Mouse (Mus musculus) telencephalon, adult 2 months (tissue): ENCODE results near the gene Rpp40.

Source experiments
- DNase-seq: peaks from one replicate; pipeline ENCODE4 v3.0.0-alpha.2; 2011; ENCODE audit warnings: low read depth, low spot score

Gene Rpp40

GRCm38 (mm10) chr13:35905879-35906481 is at the start of gene Rpp40:
Gene Rpp40 (minus strand): TSS chr13:35906359.
- peak; percentile 96 for DNase-seq

- no peak for DNase-seq
These were observed 43.8 kb upstream of the Rpp40 start for GRCm38 (mm10) chr13:35949814-35950455.

- peak; percentile 56 for DNase-seq
These were observed 41.3 kb upstream of the Rpp40 start for GRCm38 (mm10) chr13:35947354-35948000.

- DNase-seq, result no peak
These were observed 40.6 kb upstream of the Rpp40 start for GRCm38 (mm10) chr13:35946659-35947353.

GRCm38 (mm10) chr13:35940934-35941333 is 34.8 kb upstream of the Rpp40 start:
- no peak for DNase-seq

- DNase-seq, result no peak
These were observed 33.9 kb upstream of the Rpp40 start for GRCm38 (mm10) chr13:35939871-35940665.

GRCm38 (mm10) chr13:35937991-35938390 is 31.8 kb upstream of the Rpp40 start:
- peak; percentile 53 for DNase-seq

GRCm38 (mm10) chr13:35911476-35911875 is 5.3 kb upstream of the Rpp40 start:
- DNase-seq, result no peak

GRCm38 (mm10) chr13:35905378-35905777 is 781 bp downstream of the Rpp40 start:
- DNase-seq, result no peak

GRCm38 (mm10) chr13:35892866-35893265 is 13.3 kb downstream of the Rpp40 start:
- DNase-seq, result no peak

GRCm38 (mm10) chr13:35886121-35886725 is 19.9 kb downstream of the Rpp40 start:
- no peak for DNase-seq

- no peak for DNase-seq
These were observed 25.6 kb downstream of the Rpp40 start for GRCm38 (mm10) chr13:35880555-35881046.

GRCm38 (mm10) chr13:35879519-35879918 is 26.6 kb downstream of the Rpp40 start:
- DNase-seq, result no peak

- DNase-seq, result no peak
These were observed 27.1 kb downstream of the Rpp40 start for GRCm38 (mm10) chr13:35879068-35879467.

- DNase-seq, result no peak
These were observed 27.9 kb downstream of the Rpp40 start for GRCm38 (mm10) chr13:35878282-35878681.

- peak; percentile 55 for DNase-seq
These were observed 30.8 kb downstream of the Rpp40 start for GRCm38 (mm10) chr13:35875396-35875795.

GRCm38 (mm10) chr13:35871107-35871506 is 35.1 kb downstream of the Rpp40 start:
- DNase-seq, result no peak

GRCm38 (mm10) chr13:35870659-35871058 is 35.5 kb downstream of the Rpp40 start:
- no peak for DNase-seq

GRCm38 (mm10) chr13:35860916-35861315 is 45.2 kb downstream of the Rpp40 start:
- DNase-seq, result no peak

- DNase-seq, result no peak
These were observed 48.7 kb downstream of the Rpp40 start for GRCm38 (mm10) chr13:35857486-35857885.
